Mouse (Mus musculus) left cerebral cortex, adult 8-10 months (tissue): ENCODE data around the gene AC153137.1. TPM values are rescaled to one million over a fixed set of nuclear protein-coding genes. Genes with fewer than 3 reads are reported as not detected.
"Not testable (repeated sequence)": the region's sequence is repeated elsewhere in the genome, so short reads cannot be mapped to it uniquely, and the experiment has no call there.

ENCODE experiments used
- DNase-seq, 2 experiments: peaks; one replicate each; pipeline ENCODE4 v3.0.0; 2022; ENCODE audit warnings: low spot score in 2 of 2
- total RNA-seq, 4 experiments: library from RNA; stranded (reverse); gene quantifications; 2 replicates each; pipeline ENCODE4 v1.2.4; 2022

Gene AC153137.1
- total RNA-seq = not detected

DNA sequence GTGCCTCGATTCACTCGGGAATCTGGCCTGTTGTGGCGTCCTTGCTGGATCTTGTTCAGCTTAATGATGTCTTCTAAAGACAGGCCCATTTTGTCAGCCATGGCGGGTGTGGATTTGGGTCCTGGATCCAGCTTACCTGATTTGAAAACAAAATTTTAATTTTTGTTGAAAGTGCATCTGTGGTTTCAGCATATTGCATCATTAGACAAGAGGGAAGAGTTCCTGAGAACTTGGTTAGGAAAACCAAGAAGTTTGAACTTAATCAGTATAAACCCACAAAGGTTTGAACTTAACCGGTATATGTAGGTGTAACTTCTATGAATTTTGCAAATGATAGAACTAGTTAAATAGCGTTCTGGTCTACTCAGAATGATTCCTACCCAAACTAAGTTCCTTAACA lies at the start of gene AC153137.1:
Gene AC153137.1, minus strand, starts transcription at position 101 of the 400 bp plus-strand sequence.
- not testable (repeated sequence) for DNase-seq

DNA sequence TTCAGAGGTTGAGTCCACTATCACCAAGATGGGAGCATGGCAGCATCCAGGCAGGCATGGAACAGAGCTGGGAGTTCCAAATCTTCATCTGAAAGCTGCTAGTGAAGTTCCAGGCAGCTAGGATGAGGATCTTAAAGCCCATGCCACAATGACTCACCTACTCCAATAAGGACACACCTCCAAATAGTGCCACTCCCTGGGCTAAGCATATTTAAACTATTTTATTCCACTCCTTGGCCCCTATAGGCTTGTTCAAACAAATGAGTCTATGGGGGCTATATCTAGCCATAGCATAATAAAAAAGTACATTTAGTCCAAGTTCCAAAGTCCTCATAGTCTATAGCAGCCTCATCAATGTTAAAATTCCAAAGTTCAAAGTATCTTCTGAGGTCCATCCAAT lies 45.4 kb upstream of the AC153137.1 start:
- DNase-seq = no peak

DNA sequence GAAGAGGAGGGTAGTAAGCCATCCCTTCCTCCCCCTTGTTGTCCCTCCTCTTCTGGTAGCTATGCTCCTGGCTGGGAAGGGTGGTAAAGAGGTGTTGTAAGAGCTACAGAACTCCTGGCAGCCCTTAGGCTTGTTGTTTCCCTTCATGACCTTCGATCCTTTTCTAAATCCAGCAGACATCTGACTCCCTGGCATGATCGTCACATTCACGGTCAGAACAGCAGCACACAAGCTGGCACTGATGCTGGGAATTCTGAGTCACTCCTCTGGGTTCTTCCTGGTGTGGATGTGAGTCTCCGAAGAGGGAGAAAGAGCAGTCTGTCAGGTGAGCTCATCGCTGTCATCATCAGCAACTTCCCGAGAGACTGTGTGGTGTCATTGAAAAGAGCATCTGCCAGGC lies 41.5 kb upstream of the AC153137.1 start:
- no peak for DNase-seq

DNA sequence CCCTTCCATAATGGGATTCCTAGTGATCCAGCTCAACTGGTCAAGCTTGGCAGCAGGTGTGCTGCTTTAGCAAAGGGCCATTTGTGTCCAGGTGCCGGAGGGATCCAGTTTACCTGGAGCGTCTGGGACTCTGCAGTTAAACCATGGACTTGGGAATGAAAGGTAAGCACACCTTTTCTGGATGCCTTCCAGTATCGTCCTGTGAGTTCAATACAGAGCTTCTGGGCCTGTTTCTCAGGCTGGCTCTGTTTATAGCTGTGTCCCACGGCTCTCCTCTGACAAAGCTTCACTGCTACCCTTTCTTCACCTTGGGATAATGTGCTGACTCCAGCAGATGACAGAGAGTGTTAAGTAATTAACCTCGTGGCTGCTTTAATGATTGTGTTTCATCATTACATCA lies 39.6 kb upstream of the AC153137.1 start:
- DNase-seq = no peak

DNA sequence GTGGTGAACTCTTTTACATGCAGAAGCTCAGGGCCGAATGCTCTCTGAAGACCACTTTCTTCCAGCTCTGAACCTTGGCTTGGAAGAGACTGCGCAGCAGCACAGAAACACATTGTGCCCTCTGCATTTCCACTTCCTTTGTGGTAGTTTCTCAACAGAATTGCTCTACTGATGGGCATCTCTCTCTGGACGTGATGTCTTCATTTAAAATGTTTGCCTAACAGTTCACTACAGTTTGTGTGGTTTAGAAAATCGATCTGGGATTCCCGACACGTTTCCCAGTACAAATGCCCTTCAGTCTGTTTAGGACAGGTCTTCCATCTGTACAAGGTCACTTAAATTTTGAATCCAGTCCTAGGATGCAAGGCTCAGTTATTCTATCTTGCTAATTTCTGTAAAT lies 38.3 kb upstream of the AC153137.1 start:
- no peak for DNase-seq

DNA sequence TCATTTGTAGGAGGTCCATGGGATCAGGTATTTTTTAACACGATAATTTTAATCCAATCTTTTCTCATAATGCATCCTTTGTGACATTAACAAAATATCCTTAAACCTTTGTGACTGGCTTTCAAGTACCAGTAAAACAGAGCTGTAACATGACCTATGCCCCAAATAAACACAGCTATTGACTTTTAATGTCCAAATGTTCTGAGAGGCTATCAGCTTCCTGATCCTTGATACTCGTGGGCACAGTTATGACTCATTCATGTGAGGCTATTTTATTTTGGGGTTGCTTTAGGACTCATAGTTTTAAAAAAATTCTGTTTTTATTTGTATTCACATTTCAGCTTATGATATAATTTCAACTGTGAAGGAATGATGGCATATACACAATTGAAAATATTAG lies 37.5 kb upstream of the AC153137.1 start:
- no peak for DNase-seq

DNA sequence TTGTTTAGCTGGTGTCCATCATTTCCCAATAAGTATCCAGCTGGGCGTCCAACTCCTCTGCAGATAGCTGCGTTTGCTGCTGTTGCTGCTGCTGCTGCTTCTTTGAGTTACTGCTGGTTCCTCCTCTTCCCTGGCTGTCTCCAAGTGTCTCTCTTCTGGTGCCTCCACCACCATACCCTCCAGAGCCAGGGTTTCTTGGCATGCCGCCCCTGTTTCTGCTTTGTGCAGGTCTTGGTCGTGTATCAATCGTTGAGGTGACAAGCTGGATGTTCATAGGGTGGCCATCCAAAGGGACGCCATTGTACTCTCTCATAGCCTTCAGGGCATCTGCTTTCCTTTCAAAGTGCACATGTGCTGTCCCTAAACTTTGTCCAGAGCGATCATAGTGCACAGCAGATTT lies 529 bp downstream of the AC153137.1 start:
- DNase-seq = not testable (repeated sequence)

DNA sequence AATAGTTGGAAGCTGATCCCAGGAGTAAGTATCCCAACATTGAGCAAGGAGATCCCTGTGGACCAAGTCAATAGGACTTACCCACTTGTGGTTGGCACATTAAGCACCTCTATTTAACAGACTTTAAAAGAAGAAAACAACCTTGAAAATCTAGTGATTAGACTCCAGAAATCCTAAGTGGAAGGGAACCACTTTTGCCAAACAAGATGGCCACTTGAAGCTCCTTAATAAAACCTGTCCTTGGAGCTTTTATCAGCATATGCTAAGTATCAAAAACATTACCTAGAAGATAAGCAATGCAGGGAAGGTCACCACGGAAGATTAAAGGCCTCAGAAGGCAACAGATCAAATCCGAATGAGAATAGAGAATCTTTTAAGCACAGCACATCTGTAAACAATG lies 26.0 kb downstream of the AC153137.1 start:
- DNase-seq = no peak

DNA sequence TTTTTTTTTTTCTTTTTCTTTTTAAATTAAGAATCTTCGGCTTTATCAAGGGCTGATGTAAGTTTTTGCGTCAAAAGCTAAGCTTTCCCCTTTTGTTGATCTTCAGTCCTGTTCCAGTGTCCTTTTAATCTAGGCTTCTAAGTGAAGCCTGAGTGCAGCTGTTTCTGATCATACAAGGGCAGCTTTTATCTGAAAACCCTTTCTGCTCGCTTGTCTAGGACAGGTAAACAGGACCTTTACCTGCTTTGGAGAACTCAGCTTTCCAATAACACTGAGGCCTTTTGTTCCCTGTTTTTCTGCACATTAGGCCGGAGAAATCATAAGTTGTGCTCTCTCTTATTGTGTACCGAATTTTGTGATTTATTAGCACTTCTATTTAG lies 27.3 kb downstream of the AC153137.1 start:
- DNase-seq = no peak

DNA sequence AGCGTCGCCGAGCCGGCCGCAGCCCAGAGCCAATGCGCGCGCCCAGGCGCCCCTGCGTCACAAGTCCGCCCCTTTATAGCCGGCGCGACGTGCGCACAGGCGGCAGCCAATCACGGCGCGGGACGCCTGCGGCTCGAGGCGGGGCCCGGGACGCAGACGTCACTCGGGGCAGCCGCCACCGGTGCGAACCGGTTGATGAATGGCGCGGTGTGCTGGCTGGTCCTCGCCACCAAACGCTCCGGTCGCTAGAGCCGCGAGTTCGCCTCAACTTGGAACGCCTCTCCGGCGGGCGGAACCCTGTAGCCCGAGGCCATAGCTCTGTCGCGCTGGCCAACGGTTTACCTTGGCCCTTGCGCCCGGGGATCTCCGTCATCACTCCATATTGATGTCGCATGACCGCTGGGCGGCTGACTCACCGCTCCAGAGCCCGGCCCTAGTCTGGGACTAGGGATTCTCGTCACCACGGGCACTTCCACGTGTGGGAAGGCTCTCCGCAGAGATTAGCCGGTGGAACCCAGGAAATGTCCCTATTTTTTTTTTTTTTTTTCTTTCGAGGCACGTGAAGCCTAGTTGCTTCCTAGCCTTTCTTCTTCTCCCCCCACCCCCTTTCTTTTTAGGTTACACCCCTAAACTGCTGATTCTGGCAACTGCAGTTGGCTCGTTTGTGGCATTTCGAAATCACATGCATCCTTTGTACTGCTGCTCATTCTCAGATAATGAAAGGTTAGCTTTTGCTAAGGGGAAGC lies 27.9 kb downstream of the AC153137.1 start:
- peak; percentile 94 to 96 for DNase-seq

DNA sequence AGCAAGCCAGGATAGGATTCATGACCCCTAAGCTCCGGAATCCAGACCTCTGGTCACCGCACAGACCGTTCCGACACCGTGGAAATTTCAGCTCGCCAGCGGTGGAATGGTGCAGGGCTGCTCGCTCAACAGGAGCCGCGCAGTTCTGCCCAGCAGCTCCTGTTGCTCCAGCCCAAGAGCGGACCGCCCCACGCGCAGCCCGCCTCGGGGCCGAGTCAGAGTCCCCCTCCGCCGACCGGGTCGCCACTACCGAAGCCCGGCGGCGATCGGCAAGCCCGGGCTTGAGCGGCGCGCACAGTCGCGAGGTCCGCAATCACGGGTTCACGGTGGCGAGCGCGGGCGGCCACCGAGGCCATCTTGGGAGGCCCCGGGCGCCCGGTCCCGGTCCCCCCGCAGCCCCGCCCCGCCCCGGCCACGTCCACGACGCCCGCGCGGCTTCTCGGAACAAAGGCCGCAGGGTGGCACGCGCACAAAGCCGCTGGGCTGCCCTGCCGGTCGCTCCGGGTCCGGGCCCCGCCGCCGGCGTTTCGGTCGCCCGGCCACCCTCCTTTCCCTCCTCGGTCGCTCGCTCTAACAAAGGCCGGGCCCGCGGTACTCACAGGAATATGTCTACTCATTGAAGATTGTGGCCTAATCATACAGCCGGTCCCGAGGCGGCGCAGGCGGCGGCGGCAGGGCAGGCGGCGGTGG lies 28.7 kb downstream of the AC153137.1 start:
- DNase-seq = peak; percentile 23 to 28

DNA sequence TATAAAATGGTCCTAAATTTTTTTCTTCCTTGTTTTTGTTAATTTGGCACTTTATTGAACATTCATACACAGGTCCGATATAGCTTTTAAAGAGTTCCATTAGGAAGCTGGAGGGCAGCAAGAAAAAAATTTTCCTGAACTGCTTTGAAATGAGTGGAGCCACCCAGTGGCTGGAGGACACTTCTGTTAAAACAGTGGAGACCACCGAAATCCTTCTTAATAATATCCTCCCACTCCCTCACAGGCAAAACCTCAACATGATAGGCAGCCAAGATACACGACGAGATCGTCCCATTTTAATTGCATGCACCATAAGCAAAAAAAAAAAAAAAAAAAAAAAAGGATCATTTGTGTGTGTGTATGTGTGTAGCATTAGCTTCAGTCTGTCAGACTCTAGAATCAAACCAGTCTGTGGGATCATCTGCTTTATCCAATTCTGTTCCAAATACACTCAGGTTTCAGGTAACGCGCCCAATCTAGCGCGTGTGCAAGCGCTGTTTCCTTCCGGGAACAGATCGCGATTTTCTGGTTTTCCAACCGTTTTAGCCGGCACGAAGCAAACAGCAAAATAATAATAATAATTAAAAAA lies 29.3 kb downstream of the AC153137.1 start:
- no peak for DNase-seq

DNA sequence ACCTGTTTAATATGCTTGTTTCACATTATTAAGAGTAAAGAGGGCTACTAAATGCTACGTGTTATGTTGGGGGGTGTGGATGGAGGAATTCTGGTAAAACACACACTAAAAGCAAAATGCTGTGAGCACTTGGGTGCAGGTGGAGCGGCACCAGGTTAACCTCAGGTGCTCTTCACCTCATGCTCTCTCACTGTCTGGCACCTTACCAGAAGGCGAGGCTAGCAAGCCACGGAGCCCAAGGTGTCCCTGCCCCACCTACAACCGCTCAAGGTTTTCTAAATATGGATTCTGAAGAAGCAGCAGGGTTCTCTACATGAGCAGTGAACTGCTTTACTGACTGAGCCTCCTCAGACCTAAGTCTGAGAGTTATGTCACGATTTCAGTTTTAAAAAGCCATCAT lies 32.6 kb downstream of the AC153137.1 start:
- DNase-seq = no peak

DNA sequence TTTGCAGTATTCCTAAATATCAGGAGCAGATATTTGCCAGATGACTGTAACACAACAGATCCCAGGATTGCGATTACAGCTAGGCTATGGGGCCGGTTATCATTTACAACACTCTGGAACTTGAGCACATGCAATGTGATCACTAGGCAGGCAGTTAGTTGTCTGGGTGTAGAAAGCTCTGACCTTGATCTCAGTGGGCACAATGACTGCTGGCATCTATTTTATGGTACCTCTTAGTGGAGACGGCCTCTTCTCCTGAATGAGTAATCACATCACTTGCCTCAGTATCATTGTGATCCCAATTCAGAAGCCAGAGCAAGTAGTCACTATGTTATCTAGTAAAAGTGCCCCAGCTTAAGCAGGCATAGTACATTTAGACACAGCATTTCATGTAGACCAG lies 37.2 kb downstream of the AC153137.1 start:
- DNase-seq = no peak

DNA sequence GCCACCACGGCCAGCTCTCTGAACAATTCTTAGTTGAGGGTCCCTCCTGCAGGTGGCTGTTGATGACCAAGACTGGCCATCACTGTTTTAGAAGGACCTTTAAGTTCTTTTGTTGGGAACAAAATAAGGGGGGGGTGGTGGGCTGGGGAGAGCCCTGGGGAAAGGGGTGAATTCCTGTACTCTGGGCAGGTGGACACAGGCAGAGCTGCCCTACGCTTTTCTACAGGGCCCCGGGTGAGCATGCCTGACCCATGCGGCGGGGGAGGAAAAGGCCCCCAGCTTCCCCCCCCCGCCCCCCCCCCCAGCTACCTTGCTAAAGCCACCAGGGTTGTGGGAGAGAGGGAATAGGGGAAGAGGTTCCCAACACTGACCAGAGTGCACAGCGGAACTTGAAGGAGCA lies 39.4 kb downstream of the AC153137.1 start:
- no peak for DNase-seq

DNA sequence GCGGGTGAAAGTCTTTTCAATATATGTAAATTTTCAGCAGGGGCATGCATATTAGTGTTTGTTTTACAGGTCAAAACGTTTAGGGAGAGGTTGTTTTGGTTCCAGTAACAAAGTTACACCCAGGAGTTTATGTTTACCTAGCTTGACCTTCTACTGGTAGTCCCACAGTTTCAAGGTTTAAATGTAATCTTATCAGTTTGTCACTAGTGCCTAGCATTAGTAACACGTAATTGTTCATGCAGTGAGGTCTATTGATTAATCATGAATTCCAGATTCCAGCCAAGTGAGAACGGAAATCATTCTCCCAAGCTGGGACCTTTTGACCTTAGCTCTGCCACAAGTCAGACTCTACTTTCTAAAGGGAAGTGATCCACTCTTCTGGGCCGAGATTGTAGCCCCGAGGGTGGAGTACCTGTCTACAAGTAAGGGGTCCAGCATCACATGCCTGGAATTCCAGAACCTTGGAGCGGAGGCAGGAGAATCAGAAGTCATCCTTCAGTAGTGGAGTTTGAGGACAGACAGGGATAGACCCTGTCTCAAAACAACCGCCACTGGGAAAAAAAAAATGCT lies 40.3 kb downstream of the AC153137.1 start:
- DNase-seq = no peak

DNA sequence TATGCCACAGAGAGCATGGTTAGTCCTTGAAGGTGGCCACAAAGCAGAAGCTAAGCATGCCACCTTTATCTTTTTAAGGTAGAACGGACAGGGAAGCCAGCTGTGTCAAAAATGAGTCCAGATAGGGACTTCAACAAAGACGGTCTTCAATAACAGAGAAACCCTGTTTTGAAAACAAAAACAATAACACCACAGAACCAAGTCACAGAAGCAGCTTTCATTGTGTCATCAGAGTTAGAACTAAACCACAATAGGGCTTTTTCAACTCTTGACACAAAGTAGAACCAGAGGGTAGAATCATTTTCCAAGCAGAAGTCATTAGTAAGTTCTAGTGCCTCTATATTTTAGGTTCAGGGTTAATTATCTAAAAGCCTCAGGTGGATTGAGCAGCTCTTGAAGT lies 41.3 kb downstream of the AC153137.1 start:
- no peak for DNase-seq

DNA sequence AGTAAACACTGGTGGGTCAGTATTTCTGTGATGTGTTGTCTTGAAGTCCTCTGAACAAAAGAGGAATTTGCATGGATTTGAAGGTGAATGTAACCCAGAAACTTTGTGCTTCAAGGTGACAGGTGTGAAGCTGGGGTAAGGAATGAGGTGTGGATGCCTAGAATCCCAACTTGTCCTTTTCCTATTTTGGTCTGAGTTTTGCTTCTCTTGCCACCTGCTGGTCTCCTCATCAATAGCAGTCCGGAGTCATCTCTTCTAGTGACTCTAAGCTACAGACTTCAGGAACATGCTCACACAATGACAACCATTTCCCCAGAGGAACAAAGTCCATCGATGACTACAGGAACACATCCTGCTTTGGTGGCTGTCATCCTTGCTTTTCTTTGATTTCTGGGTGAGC lies 46.9 kb downstream of the AC153137.1 start:
- DNase-seq = no peak

DNA sequence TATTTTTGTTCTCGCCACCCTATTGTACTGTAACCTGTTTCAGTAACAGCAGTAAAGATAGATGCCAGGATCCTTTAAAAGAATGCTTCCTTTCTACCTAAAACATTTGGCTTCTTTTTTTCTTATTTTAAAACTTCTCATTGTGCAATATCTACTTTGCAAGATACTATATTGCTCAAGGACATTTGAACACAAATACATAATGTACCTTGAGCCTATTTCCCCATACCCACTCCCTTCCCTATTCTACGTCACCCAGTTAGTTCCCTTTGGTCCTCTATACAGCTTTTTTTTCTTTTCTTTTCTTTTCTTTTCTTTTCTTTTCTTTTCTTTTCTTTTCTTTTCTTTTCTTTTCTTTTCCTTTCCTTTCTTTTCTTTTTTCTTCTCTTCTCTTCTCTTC lies 47.6 kb downstream of the AC153137.1 start:
- DNase-seq = no peak
